Comparison of ENCODE assay signal across 33 mouse cellular contexts in the genomic region with DNA sequence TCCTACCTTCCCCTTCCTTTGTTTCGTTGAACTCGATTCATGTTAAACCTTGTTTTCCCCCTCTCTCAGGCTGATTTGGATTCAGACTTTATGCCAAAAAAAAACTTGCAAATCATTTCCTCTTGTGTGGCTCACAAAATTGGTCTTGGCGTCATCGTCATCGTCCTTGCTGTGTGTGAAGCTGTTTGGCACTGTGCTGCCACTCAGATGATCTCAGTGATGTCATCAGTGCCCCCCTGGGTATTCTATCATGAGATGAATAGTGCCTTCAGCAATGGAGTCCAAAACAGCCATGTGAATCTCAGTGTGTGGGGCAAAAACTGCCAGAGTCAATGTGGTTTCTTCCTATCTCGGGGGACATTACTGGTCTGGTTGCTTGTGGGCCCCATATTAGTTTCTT.
DNase-seq lines count a peak whose midpoint lies in the region; ATAC-seq lines count a peak whose summit lies in the region.
"Had no signal": no experiment of that assay in that cellular context is flagged by ENCODE, and none has a peak within 500 bp of the region (broad histone marks: within the 10 kb centered on the region; RNA-seq: fewer than 3 reads in every experiment).

No protein-coding gene starts in this region.

- no peak overlapping the region for H3K9ac ChIP-seq in kidney, embryonic 16.5 days (replicated peaks; ENCODE audit: low read length)
- H3K9ac ChIP-seq: hindbrain, embryonic 13.5 days; limb, embryonic 12.5 days; liver, embryonic 15.5 days; lung, embryonic 15.5 days; neural tube, embryonic 12.5 days had no signal

- H3K27me3 ChIP-seq in kidney, embryonic 16.5 days (ENCODE audit: insufficient read depth, low read length), result no peaks in the 10 kb centered on the region
- H3K27me3 ChIP-seq: hindbrain, embryonic 13.5 days; limb, embryonic 12.5 days; liver, embryonic 15.5 days; lung, embryonic 15.5 days; neural tube, embryonic 12.5 days had no signal

- ATAC-seq in CD4-positive, CD25-positive, alpha-beta regulatory T cell, adult 4 months, result no peak
- ATAC-seq in kidney, embryonic 16.5 days (ENCODE audit: low FRiP score, low TSS enrichment), result no peak
- ATAC-seq: activated CD4-positive, CD25-positive, alpha-beta regulatory T cell, adult 4 months; forebrain, embryonic 16.5 days; intestine, embryonic 16.5 days; midbrain, embryonic 16.5 days had no signal

- H3K36me3 ChIP-seq in kidney, embryonic 16.5 days (ENCODE audit: insufficient read depth, low read length), result no peaks in the 10 kb centered on the region
- H3K36me3 ChIP-seq: hindbrain, embryonic 13.5 days; limb, embryonic 12.5 days; liver, embryonic 15.5 days; lung, embryonic 15.5 days; midbrain, embryonic 10.5 days; neural tube, embryonic 12.5 days had no signal

- no peak overlapping the region for H3K27ac ChIP-seq in kidney, embryonic 16.5 days (ENCODE audit: low read length)
- H3K27ac ChIP-seq: gastrocnemius, adult 2 months; hindbrain, embryonic 13.5 days; limb, embryonic 12.5 days; liver, embryonic 15.5 days; lung, embryonic 15.5 days; midbrain, embryonic 10.5 days; neural tube, embryonic 12.5 days had no signal

- H3K4me3 ChIP-seq in kidney, embryonic 16.5 days (ENCODE audit: low read length), result no peak overlapping the region
- H3K4me3 ChIP-seq: gastrocnemius, adult 2 months; hindbrain, embryonic 13.5 days; limb, embryonic 12.5 days; liver, embryonic 15.5 days; lung, embryonic 15.5 days; midbrain, embryonic 10.5 days; myocyte; neural tube, embryonic 12.5 days had no signal

- peaks cover 10% of the 10 kb centered on the region; the same call in 1 of the 2 replicates for H3K9me3 ChIP-seq in kidney, embryonic 16.5 days (ENCODE audit: low read length)
- H3K9me3 ChIP-seq: lung, embryonic 15.5 days had no signal

- 88% methylated on average over 6 of the region's 6 CpGs for WGBS in kidney, embryonic 16.5 days

- H3K4me2 ChIP-seq in kidney, embryonic 16.5 days (replicated peaks; ENCODE audit: low read depth, low read length), result no peak overlapping the region
- H3K4me2 ChIP-seq: heart, embryonic 11.5 days; hindbrain, embryonic 13.5 days; limb, embryonic 12.5 days; liver, embryonic 15.5 days; lung, embryonic 15.5 days; neural tube, embryonic 12.5 days had no signal

- H3K4me1 ChIP-seq in kidney, embryonic 16.5 days (ENCODE audit: insufficient read depth, low read length), result 0 out of 2 replicates have a peak, but pooled peaks cover 2% of the 10 kb centered on the region
- H3K4me1 ChIP-seq: liver, embryonic 15.5 days; lung, embryonic 15.5 days; midbrain, embryonic 10.5 days; neural tube, embryonic 12.5 days had no signal

- DNase-seq in cerebellum, postnatal 10 days, result peak; percentile 42 to 48
- no peak for DNase-seq in cerebellum, adult 9-10 months
- DNase-seq in spleen, adult 12 weeks (ENCODE audit: low spot score), result peak; percentile 6
- no peak for DNase-seq in spleen, postnatal 4 days (ENCODE audit: low spot score in 2 of 2)
- peak; percentile 13 for DNase-seq in fibroblast of lung, adult 2 months (ENCODE audit: low read depth)
- no peak for DNase-seq in lung, postnatal 10 days
- DNase-seq: adrenal gland, adult 8-10 months; cerebellum, adult 11-12 months; cerebellum, postnatal 14 days; gastrocnemius, adult 2 months; gastrocnemius, postnatal 36 days; heart, adult 18-20 months; heart, postnatal 36 days; kidney, adult 9 months; kidney, postnatal 14 days; layer of hippocampus, adult 9-11 months; lung, postnatal 4 days; thymus, adult 2 months; thymus, postnatal 36 days had no signal

Comparison
In these comparisons a context has a peak if more than half of its experiments do, and no peak if none do; other contexts are left out.
1. DNase-seq: peak in cerebellum, postnatal 10 days (2 of 2), spleen, adult 12 weeks (single experiment) and fibroblast of lung, adult 2 months (single experiment); none in cerebellum, adult 9-10 months (single experiment), spleen, postnatal 4 days (0 of 2) and lung, postnatal 10 days (single experiment).